Mouse (Mus musculus) heart, postnatal 0 days (tissue): ENCODE measurements at regions not wholly inside any gene's neighbourhood (a gene's known extent, or its start where the extent isn't known, plus 50 kb on each side); places are given as distances from the start of the nearest gene placed in this dataset.
A peak's percentile ranks its signal among the peaks of the same experiment; 100 is the strongest.

Source experiments
- ATAC-seq: fragments of 200-750 bp; cut with Nextera tagmentation; 2 replicates; pipeline ENCODE4 v1.8.0; 2017; ENCODE audit warnings: low read depth, moderate number of reproducible peaks, moderate library complexity; ENCODE audit not compliant: insufficient read depth
- DNase-seq: peaks from one replicate; pipeline ENCODE4 v3.0.0-alpha.2; 2016; ENCODE audit warnings: low spot score
- H3K27ac ChIP-seq: fragments of 300-500 bp; sonication (generic); 2 replicates; pipeline ENCODE4 v1.5.1; 2014; ENCODE audit warnings: low read depth, mild to moderate bottlenecking
- H3K27me3 ChIP-seq: fragments of 300-500 bp; sonication (generic); 2 replicates; pipeline ENCODE4 v1.6.1; 2014; ENCODE audit warnings: low read length, mixed read lengths; ENCODE audit not compliant: control insufficient read depth, insufficient read depth
- H3K36me3 ChIP-seq: fragments of 300-500 bp; sonication (generic); replicated peaks from 2 replicates; pipeline ENCODE4 v1.6.1; 2014; ENCODE audit warnings: low read length, mixed read lengths; ENCODE audit not compliant: control insufficient read depth, insufficient read depth
- H3K4me1 ChIP-seq: fragments of 300-500 bp; sonication (generic); 2 replicates; pipeline ENCODE4 v1.6.1; 2014; ENCODE audit warnings: antibody characterized with exemption; ENCODE audit not compliant: control insufficient read depth, insufficient read depth
- H3K4me2 ChIP-seq: fragments of 300-500 bp; sonication (generic); 2 replicates; pipeline ENCODE4 v1.6.1; 2014; ENCODE audit warnings: low read depth, mild to moderate bottlenecking, low read length, moderate library complexity
- H3K4me3 ChIP-seq: fragments of 300-500 bp; sonication (generic); 2 replicates; pipeline ENCODE4 v1.5.1; 2014; ENCODE audit warnings: low read depth, low read length
- H3K9ac ChIP-seq: fragments of 300-500 bp; sonication (generic); replicated peaks from 2 replicates; pipeline ENCODE4 v1.6.1; 2014; ENCODE audit warnings: low read depth, low read length, mixed read lengths
- H3K9me3 ChIP-seq: fragments of 300-500 bp; sonication (generic); replicated peaks from 2 replicates; pipeline ENCODE4 v1.6.1; 2016; ENCODE audit warnings: low read length; ENCODE audit not compliant: control insufficient read depth
- CTCF ChIP-seq: IDR thresholded peaks from 2 replicates; pipeline ENCODE4 v1.5.1; 2016; ENCODE audit warnings: antibody characterized with exemption, control low read depth, low read depth
- EP300 ChIP-seq: IDR thresholded peaks from 2 replicates; pipeline ENCODE4 v1.6.1; 2016; ENCODE audit warnings: antibody characterized with exemption, low read depth
- WGBS: fragments of 180-500 bp; shearing (Covaris S2); extraction: QIAGEN DNeasy Blood & Tissue Kit; methylation state at CpG from one replicate; pipeline ENCODE4 v1.1.7; 2014; 5-methylcytosine and 5-hydroxymethylcytosine counted together

GRCm38 (mm10) chr15:96124397-96124796 lies 162.9 kb upstream of the Arid2 start:
- ATAC-seq (no peak), DNase-seq (no peak)
- no peak overlapping the region for H3K9ac ChIP-seq
- 63% methylated on average over 6 of the region's 6 CpGs for WGBS
- 0 out of 2 replicates have a peak, but pooled peaks cover 4% of the 10 kb centered on the region for H3K9me3 ChIP-seq
- H3K4me2 ChIP-seq, result no peak overlapping the region
- H3K36me3 ChIP-seq, result no peaks in the 10 kb centered on the region
- TF ChIP-seq EP300, result no peak
- H3K27ac ChIP-seq, result no peak overlapping the region
- H3K27me3 ChIP-seq, result no peaks in the 10 kb centered on the region
- no peak overlapping the region for H3K4me3 ChIP-seq
- H3K4me1 ChIP-seq, result no peaks in the 10 kb centered on the region

- Histone ChIP-seq H3K4me1 (0 out of 2 replicates have a peak, but pooled peaks cover 6% of the 10 kb centered on the region), H3K36me3 (no peaks in the 10 kb centered on the region), H3K9ac (no peak overlapping the region), H3K4me2 (no peak overlapping the region), H3K27me3 (no peaks in the 10 kb centered on the region), H3K4me3 (no peak overlapping the region), H3K27ac (no peak overlapping the region), H3K9me3 (no peaks in the 10 kb centered on the region)
- DNase-seq (no peak), ATAC-seq (no peak)
- WGBS, result 89% methylated on average over 4 of the region's 4 CpGs
- TF ChIP-seq CTCF (no peak), EP300 (no peak)
These were observed 157.6 kb upstream of the Arid2 start for GRCm38 (mm10) chr15:96129699-96130098.

GRCm38 (mm10) chr15:96130531-96130930 lies 156.8 kb upstream of the Arid2 start:
- 0 out of 2 replicates have a peak, but pooled peaks cover 6% of the 10 kb centered on the region for H3K4me1 ChIP-seq
- H3K4me3 ChIP-seq, result no peak overlapping the region
- no peaks in the 10 kb centered on the region for H3K9me3 ChIP-seq
- DNase-seq (no peak), ATAC-seq (no peak)
- no peak overlapping the region for H3K9ac ChIP-seq
- no peaks in the 10 kb centered on the region for H3K36me3 ChIP-seq
- 72% methylated on average over 8 of the region's 8 CpGs for WGBS
- no peak overlapping the region for H3K27ac ChIP-seq
- no peaks in the 10 kb centered on the region for H3K27me3 ChIP-seq
- H3K4me2 ChIP-seq, result no peak overlapping the region
- TF ChIP-seq EP300, result no peak
- no peak for TF ChIP-seq CTCF

GRCm38 (mm10) chr15:96131582-96132091 lies 155.7 kb upstream of the Arid2 start:
- TF ChIP-seq CTCF, result no peak
- no peak for TF ChIP-seq EP300
- Histone ChIP-seq H3K27me3 (no peaks in the 10 kb centered on the region), H3K4me1 (0 out of 2 replicates have a peak, but pooled peaks cover 6% of the 10 kb centered on the region), H3K4me2 (no peak overlapping the region), H3K9me3 (no peaks in the 10 kb centered on the region), H3K36me3 (no peaks in the 10 kb centered on the region), H3K27ac (no peak overlapping the region), H3K9ac (no peak overlapping the region), H3K4me3 (no peak overlapping the region)
- no peak for DNase-seq
- no peak for ATAC-seq

- H3K4me3 ChIP-seq, result no peak overlapping the region
- 0 out of 2 replicates have a peak, but pooled peaks cover 6% of the 10 kb centered on the region for H3K4me1 ChIP-seq
- H3K9ac ChIP-seq, result no peak overlapping the region
- H3K36me3 ChIP-seq, result no peaks in the 10 kb centered on the region
- TF ChIP-seq CTCF (no peak), EP300 (no peak)
- no peak overlapping the region for H3K4me2 ChIP-seq
- H3K27me3 ChIP-seq, result no peaks in the 10 kb centered on the region
- DNase-seq (peak; percentile 56), ATAC-seq (peak; percentile 64)
- H3K9me3 ChIP-seq, result no peaks in the 10 kb centered on the region
- WGBS, result 36% methylated on average over 3 of the region's 3 CpGs
- no peak overlapping the region for H3K27ac ChIP-seq
These were observed 154.7 kb upstream of the Arid2 start for GRCm38 (mm10) chr15:96132636-96133035.

- Histone ChIP-seq H3K36me3 (no peaks in the 10 kb centered on the region), H3K4me1 (0 out of 2 replicates have a peak, but pooled peaks cover 6% of the 10 kb centered on the region), H3K4me2 (peak overlapping the region; percentile 25), H3K27ac (0 out of 2 replicates have a peak overlapping the region, but pooled peaks have one; percentile 25), H3K9me3 (no peaks in the 10 kb centered on the region), H3K27me3 (no peaks in the 10 kb centered on the region), H3K4me3 (no peak overlapping the region), H3K9ac (no peak overlapping the region)
- WGBS, result 20% methylated on average over 13 of the region's 13 CpGs
- no peak for TF ChIP-seq CTCF
- no peak for TF ChIP-seq EP300
- peak; percentile 36 for DNase-seq
- peak; percentile 50; the same call in 1 of the 2 replicates for ATAC-seq
These were observed 152.0 kb upstream of the Arid2 start for GRCm38 (mm10) chr15:96135250-96135731.
